Mouse (Mus musculus) C2C12 (cell line): ENCODE measurements at regions not wholly inside any gene's neighbourhood (a gene's known extent, or its start where the extent isn't known, plus 50 kb on each side); places are given as distances from the start of the nearest gene placed in this dataset.

ENCODE experiments used
- CTCF ChIP-seq: IDR thresholded peaks from one replicate; pipeline ENCODE4 v1.5.1; 2011; ENCODE audit not compliant: control insufficient read depth, insufficient read depth, insufficient read length
- FOSL1 ChIP-seq: IDR thresholded peaks from one replicate; pipeline ENCODE4 v1.8.0; 2011; ENCODE audit warnings: mild to moderate bottlenecking, low read length; ENCODE audit not compliant: poor library complexity, insufficient read depth, severe bottlenecking
- MAX ChIP-seq: IDR thresholded peaks from one replicate; pipeline ENCODE4 v1.6.1; 2011; ENCODE audit warnings: mild to moderate bottlenecking, control low read depth
- MYOD1 ChIP-seq: IDR thresholded peaks from one replicate; pipeline ENCODE4 v1.6.1; 2011; ENCODE audit warnings: low read depth; ENCODE audit not compliant: control insufficient read depth, insufficient read length

GRCm38 (mm10) chr3:149203451-149203850, 213.1 kb upstream of the Adgrl2 start:
- no peak for TF ChIP-seq MYOD1
- TF ChIP-seq CTCF, result no peak
- no peak for TF ChIP-seq MAX
- no peak for TF ChIP-seq FOSL1
